ENCODE assay signal across 9 mouse cellular contexts in the genomic region with DNA sequence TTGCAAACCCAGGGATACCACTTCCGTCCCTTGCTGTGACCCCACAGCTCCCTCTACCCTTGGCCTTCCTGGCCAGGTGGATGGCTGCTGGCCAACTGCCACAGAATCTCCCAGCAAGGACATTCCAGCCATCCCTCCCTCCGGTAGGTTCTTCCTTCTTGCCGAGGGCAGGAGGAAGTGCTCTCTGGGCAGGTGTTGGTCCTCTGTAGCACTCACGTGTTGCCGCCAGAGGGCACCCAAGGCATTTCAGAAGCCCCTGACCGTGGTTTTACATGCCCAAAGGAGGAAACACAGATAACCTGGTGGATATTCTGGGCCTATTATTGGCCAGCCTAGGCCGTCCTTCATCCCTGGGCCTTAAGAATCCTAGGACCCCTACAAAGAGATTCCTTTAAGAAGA. TPM values are rescaled to one million over a fixed set of nuclear protein-coding genes. Genes with fewer than 3 reads are reported as not detected.
DNase-seq lines count a peak whose midpoint lies in the region; ATAC-seq and TF ChIP-seq lines count a peak whose summit lies in the region.
"Had no signal": no experiment of that assay in that cellular context is flagged by ENCODE, and none has a peak within 500 bp of the region (broad histone marks: within the 10 kb centered on the region; RNA-seq: fewer than 3 reads in every experiment).

No protein-coding gene starts in this region.

- DNase-seq in 3T3-L1 (ENCODE audit: low read depth, low spot score) (peak; percentile 93), adipocyte (ENCODE audit: low spot score) (peak; percentile 83)
- DNase-seq in embryo, embryonic 11.5 days (ENCODE audit: low read depth, low spot score): peak; percentile 74
- peak; percentile 85 to 88 for DNase-seq in kidney, postnatal 25 days
- peak in 1 of 3 experiments; percentile 53 for DNase-seq in liver, embryonic 14.5 days (ENCODE audit: low read depth in 3 of 3, low spot score in 3 of 3)
- DNase-seq in thymus, adult 18-20 months: peak; percentile 69 to 77

- peaks cover 9% of the 10 kb centered on the region for H3K4me1 ChIP-seq in heart, embryonic 13.5 days
- peaks cover 10 to 18% of the 10 kb centered on the region in 2 experiments for H3K4me1 ChIP-seq in liver, embryonic 14.5 days (replicated peaks; ENCODE audit: control insufficient read depth in 2 of 2, insufficient read depth in 2 of 2, low read length in 1 of 2)
- H3K4me1 ChIP-seq in neural tube, embryonic 12.5 days: peaks cover 19% of the 10 kb centered on the region

- no peaks in the 10 kb centered on the region for H3K9me3 ChIP-seq in heart, embryonic 13.5 days
- H3K9me3 ChIP-seq in liver, embryonic 14.5 days (ENCODE audit: control insufficient read depth, low read length): no peaks in the 10 kb centered on the region
- no peaks in the 10 kb centered on the region for H3K9me3 ChIP-seq in neural tube, embryonic 12.5 days

- no peak for TF ChIP-seq EP300 in liver, embryonic 14.5 days (IDR thresholded peaks at IDR 0.05; ENCODE audit: low read depth)

- H3K9ac ChIP-seq in heart, embryonic 13.5 days: 0 out of 2 replicates have a peak overlapping the region, but pooled peaks have one; percentile 4
- no peak overlapping the region for H3K9ac ChIP-seq in liver, embryonic 14.5 days (replicated peaks)
- H3K9ac ChIP-seq in neural tube, embryonic 12.5 days: no peak overlapping the region

- WGBS in heart, embryonic 13.5 days: under 1% methylated on average over 7 of the region's 7 CpGs
- 3% methylated on average over 7 of the region's 7 CpGs for WGBS in liver, embryonic 14.5 days (ENCODE audit: insufficient replicate concordance)
- 2% methylated on average over 7 of the region's 7 CpGs for WGBS in neural tube, embryonic 12.5 days

- H3K27me3 ChIP-seq in heart, embryonic 13.5 days (replicated peaks): peaks cover 62% of the 10 kb centered on the region
- peaks cover 7% of the 10 kb centered on the region for H3K27me3 ChIP-seq in liver, embryonic 14.5 days (ENCODE audit: control insufficient read depth, insufficient read depth, low read length)
- H3K27me3 ChIP-seq in neural tube, embryonic 12.5 days (replicated peaks): peaks cover 16% of the 10 kb centered on the region

- no peak overlapping the region; the same call in 1 of the 2 replicates for H3K4me2 ChIP-seq in heart, embryonic 13.5 days
- no peak overlapping the region for H3K4me2 ChIP-seq in liver, embryonic 14.5 days (ENCODE audit: low read depth)
- H3K4me2 ChIP-seq in neural tube, embryonic 12.5 days (replicated peaks): peak overlapping the region; percentile 39; the same call in 1 of the 2 replicates

- ATAC-seq in heart, embryonic 13.5 days (ENCODE audit: extremely low read depth, insufficient number of reproducible peaks, low FRiP score, low TSS enrichment): no peak
- ATAC-seq in liver, embryonic 14.5 days (ENCODE audit: insufficient read depth): no peak
- ATAC-seq in neural tube, embryonic 12.5 days (ENCODE audit: low FRiP score, low read depth): no peak

- peak; percentile 95 for TF ChIP-seq CTCF in liver, embryonic 14.5 days (IDR thresholded peaks at IDR 0.05; ENCODE audit: low read depth)

- H3K4me3 ChIP-seq in heart, embryonic 13.5 days: no peak overlapping the region
- no peak overlapping the region for H3K4me3 ChIP-seq in liver, embryonic 14.5 days (ENCODE audit: insufficient read depth in 1 of 2, low read depth in 2 of 2, low read length in 2 of 2)
- no peak overlapping the region for H3K4me3 ChIP-seq in neural tube, embryonic 12.5 days
- H3K4me3 ChIP-seq: erythroblast, embryonic 14.5 days had no signal

- no peak overlapping the region for H3K27ac ChIP-seq in heart, embryonic 13.5 days (replicated peaks)
- no peak overlapping the region for H3K27ac ChIP-seq in liver, embryonic 14.5 days
- H3K27ac ChIP-seq in neural tube, embryonic 12.5 days: no peak overlapping the region

- no peaks in the 10 kb centered on the region for H3K36me3 ChIP-seq in heart, embryonic 13.5 days
- no peaks in the 10 kb centered on the region for H3K36me3 ChIP-seq in liver, embryonic 14.5 days (replicated peaks; ENCODE audit: control insufficient read depth, insufficient read depth, low read depth)
- H3K36me3 ChIP-seq in neural tube, embryonic 12.5 days: no peaks in the 10 kb centered on the region

RNA-seq across cellular contexts. Expression of gene Sp2, which starts 0.4 kb away (rescaled TPM):
- polyA plus RNA-seq in heart, embryonic 13.5 days (2015; fragmentation: Nextera tagmentation; extraction: Ambion mirVana): 15.8 and 17.8 TPM in 2 replicates
- polyA plus RNA-seq in liver, embryonic 14.5 days (2012; rRNA removed): 7.7 and 8.0 TPM in 2 replicates
- polyA plus RNA-seq in liver, embryonic 14.5 days (2014; fragmentation: Nextera tagmentation; extraction: Ambion mirVana): 13.7 and 17.1 TPM in 2 replicates
- 19.3 and 20.4 TPM in 2 replicates for polyA plus RNA-seq in neural tube, embryonic 12.5 days (2016; fragmentation: Nextera tagmentation; extraction: Ambion mirVana)

RNA-seq across cellular contexts. Expression of gene Sp6, which starts 30.8 kb away (rescaled TPM):
- 0.18 and 0.21 TPM in 2 replicates for polyA plus RNA-seq in heart, embryonic 13.5 days (2015; fragmentation: Nextera tagmentation; extraction: Ambion mirVana)
- 0.02 and 0.06 TPM in 2 replicates for polyA plus RNA-seq in liver, embryonic 14.5 days (2012; rRNA removed)
- not detected in 2 replicates for polyA plus RNA-seq in liver, embryonic 14.5 days (2014; fragmentation: Nextera tagmentation; extraction: Ambion mirVana)
- 0.23 and 0.34 TPM in 2 replicates for polyA plus RNA-seq in neural tube, embryonic 12.5 days (2016; fragmentation: Nextera tagmentation; extraction: Ambion mirVana)
- polyA plus RNA-seq: erythroblast, embryonic 14.5 days had no signal

RNA-seq across cellular contexts. Expression of gene Pnpo, which starts 38.6 kb away (rescaled TPM):
- polyA plus RNA-seq in heart, embryonic 13.5 days (2015; fragmentation: Nextera tagmentation; extraction: Ambion mirVana): 53.3 and 55.6 TPM in 2 replicates
- polyA plus RNA-seq in liver, embryonic 14.5 days (2012; rRNA removed): 315 and 355 TPM in 2 replicates
- polyA plus RNA-seq in liver, embryonic 14.5 days (2014; fragmentation: Nextera tagmentation; extraction: Ambion mirVana): 564 and 592 TPM in 2 replicates
- 18.3 and 18.9 TPM in 2 replicates for polyA plus RNA-seq in neural tube, embryonic 12.5 days (2016; fragmentation: Nextera tagmentation; extraction: Ambion mirVana)

RNA-seq across cellular contexts. Expression of gene Scrn2, which starts 47.4 kb away (rescaled TPM):
- 16.0 and 19.2 TPM in 2 replicates for polyA plus RNA-seq in heart, embryonic 13.5 days (2015; fragmentation: Nextera tagmentation; extraction: Ambion mirVana)
- polyA plus RNA-seq in liver, embryonic 14.5 days (2012; rRNA removed): 5.7 and 5.9 TPM in 2 replicates
- polyA plus RNA-seq in liver, embryonic 14.5 days (2014; fragmentation: Nextera tagmentation; extraction: Ambion mirVana): 5.8 and 6.3 TPM in 2 replicates
- polyA plus RNA-seq in neural tube, embryonic 12.5 days (2016; fragmentation: Nextera tagmentation; extraction: Ambion mirVana): 19.8 and 21.9 TPM in 2 replicates

RNA-seq across cellular contexts. Expression of gene Prr15l, which starts 54.5 kb away (rescaled TPM):
- 0.79 and 1.0 TPM in 2 replicates for polyA plus RNA-seq in heart, embryonic 13.5 days (2015; fragmentation: Nextera tagmentation; extraction: Ambion mirVana)
- polyA plus RNA-seq in liver, embryonic 14.5 days (2012; rRNA removed): 2.8 and 3.3 TPM in 2 replicates
- polyA plus RNA-seq in liver, embryonic 14.5 days (2014; fragmentation: Nextera tagmentation; extraction: Ambion mirVana): 4.9 and 8.5 TPM in 2 replicates
- polyA plus RNA-seq in neural tube, embryonic 12.5 days (2016; fragmentation: Nextera tagmentation; extraction: Ambion mirVana): 0.05 and 0.61 TPM in 2 replicates
